In genomic region chr1:143650317-143650716, GRCm38 (mm10) we compare ENCODE assay signal across 18 mouse cellular contexts. TPM values are rescaled to one million over a fixed set of nuclear protein-coding genes. Genes with fewer than 3 reads are reported as not detected.
"Had no signal": no experiment of that assay in that cellular context is flagged by ENCODE, and none has a peak within 500 bp of the region (broad histone marks: within the 10 kb centered on the region; RNA-seq: fewer than 3 reads in every experiment).

No protein-coding gene starts in this region.

- H3K36me3 ChIP-seq: midbrain, embryonic 15.5 days had no signal

- ATAC-seq: lung, postnatal 0 days; midbrain, embryonic 15.5 days had no signal

- H3K27me3 ChIP-seq: lung, embryonic 15.5 days; megakaryocyte, embryonic 14.5 days; midbrain, embryonic 15.5 days; neural tube, embryonic 12.5 days; stomach, embryonic 15.5 days had no signal

- H3K9ac ChIP-seq: liver, embryonic 14.5 days; lung, embryonic 15.5 days; midbrain, embryonic 15.5 days; neural tube, embryonic 12.5 days; stomach, embryonic 15.5 days had no signal

- H3K4me1 ChIP-seq: lung, embryonic 15.5 days; neural tube, embryonic 12.5 days; stomach, embryonic 15.5 days had no signal

- H3K27ac ChIP-seq: liver, embryonic 14.5 days; lung, embryonic 15.5 days; macrophage; midbrain, embryonic 15.5 days; neural tube, embryonic 12.5 days; stomach, embryonic 15.5 days; stomach, postnatal 0 days had no signal

- H3K4me2 ChIP-seq: lung, embryonic 15.5 days; midbrain, embryonic 11.5 days; midbrain, embryonic 15.5 days; neural tube, embryonic 12.5 days; stomach, embryonic 15.5 days had no signal

- H3K9me3 ChIP-seq: lung, embryonic 15.5 days; megakaryocyte, embryonic 14.5 days; midbrain, embryonic 15.5 days; neural tube, embryonic 12.5 days; stomach, embryonic 15.5 days had no signal

- H3K4me3 ChIP-seq: lung, embryonic 15.5 days; megakaryocyte, embryonic 14.5 days; midbrain, embryonic 15.5 days; neural tube, embryonic 12.5 days; stomach, embryonic 15.5 days had no signal

- DNase-seq: lung, adult 2 months; lung, postnatal 14 days; right cerebral cortex, postnatal 14 days; thymus, adult 2 months; thymus, postnatal 25 days; thymus, postnatal 4 days had no signal

RNA-seq across cellular contexts. Expression of gene B3galt2, which starts 9.9 kb away (rescaled TPM):
- total RNA-seq: megakaryocyte progenitor cell, adult 5-6 weeks had no signal
- polyA plus RNA-seq: macrophage; testis, adult 2 months had no signal
